Mouse (Mus musculus) myocyte (in vitro differentiated cells): ENCODE measurements around the gene Mrrf.

Experiments used
- CEBPB ChIP-seq: IDR thresholded peaks from 2 replicates; pipeline ENCODE4 v1.6.1; 2011; ENCODE audit warnings: mild to moderate bottlenecking, moderate library complexity; ENCODE audit not compliant: poor library complexity, insufficient read depth, severe bottlenecking
- E2F4 ChIP-seq: IDR thresholded peaks from one replicate; pipeline ENCODE4 v1.6.1; 2011; ENCODE audit warnings: mild to moderate bottlenecking, control low read depth, moderate library complexity; ENCODE audit not compliant: insufficient read depth
- MAX ChIP-seq: IDR thresholded peaks from one replicate; pipeline ENCODE4 v1.6.1; 2011; ENCODE audit warnings: low read depth, mild to moderate bottlenecking, control low read depth
- MYOG ChIP-seq, 3 experiments: IDR thresholded peaks; one replicate each; pipeline ENCODE4 v1.6.1; 2011; ENCODE audit warnings: control low read depth in 2 of 3, low read depth in 2 of 3, mild to moderate bottlenecking in 2 of 3; ENCODE audit not compliant: insufficient read length in 2 of 3, control insufficient read depth in 1 of 3, insufficient read depth in 1 of 3
- POLR2A ChIP-seq: IDR thresholded peaks from one replicate; pipeline ENCODE4 v1.6.1; 2011; ENCODE audit warnings: low read depth, mild to moderate bottlenecking, control low read depth, moderate library complexity; ENCODE audit not compliant: insufficient read length
- POLR2AphosphoS2 ChIP-seq: IDR thresholded peaks from one replicate; pipeline ENCODE4 v1.6.1; 2011; ENCODE audit warnings: low read depth, control low read depth; ENCODE audit not compliant: insufficient read length
- REST ChIP-seq: IDR thresholded peaks from one replicate; pipeline ENCODE4 v1.6.1; 2011; ENCODE audit warnings: mild to moderate bottlenecking, control low read depth, moderate library complexity; ENCODE audit not compliant: insufficient read depth, insufficient read length
- TCF12 ChIP-seq: IDR thresholded peaks from one replicate; pipeline ENCODE4 v1.6.1; 2011; ENCODE audit warnings: mild to moderate bottlenecking, control low read depth; ENCODE audit not compliant: poor library complexity, insufficient read depth, severe bottlenecking
- USF1 ChIP-seq: IDR thresholded peaks from one replicate; pipeline ENCODE4 v1.6.1; 2011; ENCODE audit warnings: low read depth, mild to moderate bottlenecking, control low read depth, moderate library complexity

DNA sequence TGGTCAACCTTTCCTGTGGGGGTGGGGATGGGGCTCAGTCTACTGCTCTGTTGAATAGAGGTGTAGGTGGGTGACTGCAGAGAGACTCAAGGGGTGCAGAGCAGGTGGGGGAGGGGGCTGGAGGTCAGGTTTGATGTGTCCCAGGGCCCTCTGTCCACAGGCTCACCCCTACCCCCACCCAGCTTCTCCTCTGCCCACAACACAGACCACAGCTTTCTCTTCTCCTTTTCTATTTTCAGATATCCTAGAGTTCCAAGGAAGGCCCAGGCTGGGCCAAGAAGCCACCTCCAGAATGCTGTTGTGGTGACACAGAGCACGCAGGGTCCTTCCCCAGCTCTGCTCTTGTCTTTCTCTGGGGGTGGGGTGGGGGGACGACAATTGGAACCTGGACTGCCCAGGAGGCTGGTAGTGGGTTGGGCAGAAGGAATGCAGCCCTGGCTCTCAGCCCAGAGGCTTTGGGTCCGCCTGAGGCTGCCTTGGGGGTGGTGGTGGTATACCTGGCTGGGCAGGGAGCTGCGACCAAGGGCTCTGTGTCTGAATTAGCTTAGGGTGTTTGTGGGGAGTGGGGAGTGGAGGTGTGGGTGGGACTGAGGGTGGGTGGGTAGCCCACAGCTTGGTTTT, 80.9 kb downstream of the Mrrf start:
- no peak for TF ChIP-seq E2F4
- TF ChIP-seq POLR2A = no peak
- TF ChIP-seq TCF12 = no peak
- no peak for TF ChIP-seq USF1
- no peak for TF ChIP-seq REST
- no peak for TF ChIP-seq MAX
- no peak for TF ChIP-seq MYOG (IDR thresholded peaks at IDR 0.05; ENCODE audit: control insufficient read depth in 1 of 3, insufficient read depth in 1 of 3, insufficient read length in 2 of 3, low read depth in 2 of 3)
- TF ChIP-seq POLR2AphosphoS2 = no peak
- TF ChIP-seq CEBPB = no peak
